Mouse (Mus musculus): ENCODE measurements around the gene Strbp. TPM values are rescaled to one million over a fixed set of nuclear protein-coding genes. Genes with fewer than 3 reads are reported as not detected.

Strbp gene
- total RNA-seq, 1 experiment: 37.3 TPM

GRCm38 (mm10) chr2:37530766-37531165 lies 172.9 kb downstream of the Strbp start:
- in situ Hi-C loops (cut with MboI; ENCODE audit: low sequenced_read_pairs in 2 of 2, unreplicated experiment in 2 of 2): no loop called here
- Histone ChIP-seq H3K4me1 (ENCODE audit: control insufficient read depth in 2 of 2, insufficient read depth in 2 of 2, low read length in 2 of 2, poor library complexity in 1 of 2) (no peaks in the 10 kb centered on the region), H3K4me3 (ENCODE audit: insufficient read depth in 1 of 2, low read depth in 1 of 2, low read length in 2 of 2, poor library complexity in 1 of 2, severe bottlenecking in 1 of 2) (no peak overlapping the region), H3K27ac (ENCODE audit: insufficient read depth, low read depth, low read length, poor library complexity, severe bottlenecking) (no peak overlapping the region), H3K9me3 (ENCODE audit: control insufficient read depth, insufficient read depth, low read depth, low read length) (no peaks in the 10 kb centered on the region), H3K36me3 (ENCODE audit: control insufficient read depth, insufficient read depth, low read length, poor library complexity, severe bottlenecking) (peaks cover 3% of the 10 kb centered on the region), H3K9ac (ENCODE audit: insufficient read depth, low read depth, low read length, poor library complexity, severe bottlenecking) (no peak overlapping the region)
- no peak for DNase-seq (ENCODE audit: low read depth, low spot score)
- no peak for TF ChIP-seq HCFC1 (IDR thresholded peaks at IDR 0.05; ENCODE audit: borderline replicate concordance, insufficient read depth, low read length)

GRCm38 (mm10) chr2:37529397-37529796 lies 174.3 kb downstream of the Strbp start:
- DNase-seq (ENCODE audit: low read depth, low spot score): no peak
- no peaks in the 10 kb centered on the region for H3K4me1 ChIP-seq (ENCODE audit: control insufficient read depth in 2 of 2, insufficient read depth in 2 of 2, low read length in 2 of 2, poor library complexity in 1 of 2)
- H3K27ac ChIP-seq (ENCODE audit: insufficient read depth, low read depth, low read length, poor library complexity, severe bottlenecking): no peak overlapping the region
- H3K9ac ChIP-seq (ENCODE audit: insufficient read depth, low read depth, low read length, poor library complexity, severe bottlenecking): no peak overlapping the region
- H3K36me3 ChIP-seq (ENCODE audit: control insufficient read depth, insufficient read depth, low read length, poor library complexity, severe bottlenecking): no peaks in the 10 kb centered on the region
- no peaks in the 10 kb centered on the region for H3K9me3 ChIP-seq (ENCODE audit: control insufficient read depth, insufficient read depth, low read depth, low read length)
- no peak overlapping the region for H3K4me3 ChIP-seq (ENCODE audit: insufficient read depth in 1 of 2, low read depth in 1 of 2, low read length in 2 of 2, poor library complexity in 1 of 2, severe bottlenecking in 1 of 2)
- no peak for TF ChIP-seq ZNF384 (IDR thresholded peaks at IDR 0.05; ENCODE audit: low read depth, low read length)
- no peak for TF ChIP-seq CHD2 (IDR thresholded peaks at IDR 0.05; ENCODE audit: low read depth, low read length)
- no peak for TF ChIP-seq MAFK (IDR thresholded peaks at IDR 0.05; ENCODE audit: insufficient read depth, low read depth, low read length)
- TF ChIP-seq HCFC1 (IDR thresholded peaks at IDR 0.05; ENCODE audit: borderline replicate concordance, insufficient read depth, low read length): no peak
- in situ Hi-C loops (cut with MboI; ENCODE audit: low sequenced_read_pairs in 2 of 2, unreplicated experiment in 2 of 2): no loop called here

DNA sequence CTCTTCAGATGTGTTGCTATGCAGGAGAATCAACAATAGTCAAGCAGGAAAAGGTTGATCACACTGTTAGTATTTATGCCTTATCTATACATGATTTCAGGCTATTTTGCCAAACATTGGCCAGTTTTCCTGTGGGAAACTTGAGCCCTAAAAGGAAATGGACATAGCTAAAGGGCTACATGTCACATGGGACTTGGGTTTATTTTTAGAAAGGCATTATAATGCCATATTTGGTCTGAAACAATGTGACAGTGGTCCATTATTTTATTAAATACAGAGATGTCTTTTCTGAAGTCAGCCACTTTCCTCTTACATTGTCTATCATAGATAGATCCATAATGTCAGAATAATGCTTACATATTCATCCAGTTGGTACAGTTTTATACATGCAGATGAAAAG lies 176.1 kb downstream of the Strbp start:
- Histone ChIP-seq H3K9ac (ENCODE audit: insufficient read depth, low read depth, low read length, poor library complexity, severe bottlenecking) (no peak overlapping the region), H3K4me3 (ENCODE audit: insufficient read depth in 1 of 2, low read depth in 1 of 2, low read length in 2 of 2, poor library complexity in 1 of 2, severe bottlenecking in 1 of 2) (no peak overlapping the region), H3K9me3 (ENCODE audit: control insufficient read depth, insufficient read depth, low read depth, low read length) (no peaks in the 10 kb centered on the region), H3K27ac (ENCODE audit: insufficient read depth, low read depth, low read length, poor library complexity, severe bottlenecking) (no peak overlapping the region), H3K36me3 (ENCODE audit: control insufficient read depth, insufficient read depth, low read length, poor library complexity, severe bottlenecking) (no peaks in the 10 kb centered on the region), H3K4me1 (ENCODE audit: control insufficient read depth in 2 of 2, insufficient read depth in 2 of 2, low read length in 2 of 2, poor library complexity in 1 of 2) (no peaks in the 10 kb centered on the region)
- in situ Hi-C loops (cut with MboI; ENCODE audit: low sequenced_read_pairs in 2 of 2, unreplicated experiment in 2 of 2): no loop called here
- DNase-seq (ENCODE audit: low read depth, low spot score): no peak
- no peak for TF ChIP-seq CHD2 (IDR thresholded peaks at IDR 0.05; ENCODE audit: low read depth, low read length)

- Histone ChIP-seq H3K27ac (ENCODE audit: insufficient read depth, low read depth, low read length, poor library complexity, severe bottlenecking) (no peak overlapping the region), H3K9me3 (ENCODE audit: control insufficient read depth, insufficient read depth, low read depth, low read length) (no peaks in the 10 kb centered on the region), H3K36me3 (ENCODE audit: control insufficient read depth, insufficient read depth, low read length, poor library complexity, severe bottlenecking) (peaks cover 10% of the 10 kb centered on the region), H3K9ac (ENCODE audit: insufficient read depth, low read depth, low read length, poor library complexity, severe bottlenecking) (no peak overlapping the region), H3K4me1 (ENCODE audit: control insufficient read depth in 2 of 2, insufficient read depth in 2 of 2, low read length in 2 of 2, poor library complexity in 1 of 2) (peaks cover 0 to 6% of the 10 kb centered on the region in 2 experiments), H3K4me3 (ENCODE audit: insufficient read depth in 1 of 2, low read depth in 1 of 2, low read length in 2 of 2, poor library complexity in 1 of 2, severe bottlenecking in 1 of 2) (no peak overlapping the region)
- TF ChIP-seq ZC3H11A (IDR thresholded peaks at IDR 0.05; ENCODE audit: borderline replicate concordance, low read depth, low read length) (no peak), CHD2 (IDR thresholded peaks at IDR 0.05; ENCODE audit: low read depth, low read length) (no peak), HCFC1 (IDR thresholded peaks at IDR 0.05; ENCODE audit: borderline replicate concordance, insufficient read depth, low read length) (no peak), ZNF384 (IDR thresholded peaks at IDR 0.05; ENCODE audit: low read depth, low read length) (no peak), MAFK (IDR thresholded peaks at IDR 0.05; ENCODE audit: insufficient read depth, low read depth, low read length) (no peak)
- in situ Hi-C loops (cut with MboI; ENCODE audit: low sequenced_read_pairs in 2 of 2, unreplicated experiment in 2 of 2): no loop called here
- no peak for DNase-seq (ENCODE audit: low read depth, low spot score)
Measured at GRCm38 (mm10) chr2:37519286-37519640, 184.4 kb downstream of the Strbp start.

DNA sequence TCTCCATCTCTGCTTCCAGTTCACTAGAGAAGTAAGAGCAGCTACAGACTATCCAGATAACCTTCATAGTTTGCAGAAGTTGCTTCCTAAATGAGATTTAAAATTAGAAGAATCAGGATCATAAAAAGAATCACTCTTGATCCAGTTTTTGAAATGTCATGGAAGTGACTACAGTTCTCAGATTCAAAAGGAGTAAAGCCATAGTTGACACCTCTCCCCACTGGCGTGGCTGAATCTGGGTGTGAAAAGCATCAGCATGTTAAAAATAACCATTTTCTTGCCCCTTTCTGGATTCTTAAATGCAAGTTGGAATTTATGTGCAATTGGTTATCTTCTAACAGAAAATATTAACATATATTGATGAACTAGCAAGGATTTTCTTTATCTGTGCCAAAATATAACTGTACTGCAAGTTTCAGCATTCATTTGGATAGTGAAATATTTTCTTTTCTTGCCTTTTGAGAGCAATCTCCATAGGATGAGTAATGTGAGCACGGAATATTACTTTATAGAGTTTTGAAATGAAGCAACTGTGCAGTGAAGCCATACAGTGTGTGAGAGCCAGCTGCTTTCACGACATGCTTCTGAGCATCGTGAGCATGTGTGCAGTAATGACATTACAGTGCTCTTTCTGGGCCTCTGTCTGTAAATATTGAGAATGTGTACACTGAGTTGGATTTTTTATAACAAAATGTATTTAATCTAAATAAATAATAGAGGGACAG lies 184.9 kb downstream of the Strbp start:
- TF ChIP-seq CHD2 (IDR thresholded peaks at IDR 0.05; ENCODE audit: low read depth, low read length) (no peak), MAFK (IDR thresholded peaks at IDR 0.05; ENCODE audit: insufficient read depth, low read depth, low read length) (no peak), HCFC1 (IDR thresholded peaks at IDR 0.05; ENCODE audit: borderline replicate concordance, insufficient read depth, low read length) (no peak), ZC3H11A (IDR thresholded peaks at IDR 0.05; ENCODE audit: borderline replicate concordance, low read depth, low read length) (no peak), ZNF384 (IDR thresholded peaks at IDR 0.05; ENCODE audit: low read depth, low read length) (no peak)
- H3K36me3 ChIP-seq (ENCODE audit: control insufficient read depth, insufficient read depth, low read length, poor library complexity, severe bottlenecking): peaks cover 10% of the 10 kb centered on the region
- peaks cover 0 to 6% of the 10 kb centered on the region in 2 experiments for H3K4me1 ChIP-seq (ENCODE audit: control insufficient read depth in 2 of 2, insufficient read depth in 2 of 2, low read length in 2 of 2, poor library complexity in 1 of 2)
- H3K9me3 ChIP-seq (ENCODE audit: control insufficient read depth, insufficient read depth, low read depth, low read length): no peaks in the 10 kb centered on the region
- no peak overlapping the region for H3K4me3 ChIP-seq (ENCODE audit: insufficient read depth in 1 of 2, low read depth in 1 of 2, low read length in 2 of 2, poor library complexity in 1 of 2, severe bottlenecking in 1 of 2)
- H3K27ac ChIP-seq (ENCODE audit: insufficient read depth, low read depth, low read length, poor library complexity, severe bottlenecking): no peak overlapping the region
- in situ Hi-C loops (cut with MboI; ENCODE audit: low sequenced_read_pairs in 2 of 2, unreplicated experiment in 2 of 2): no loop called here
- H3K9ac ChIP-seq (ENCODE audit: insufficient read depth, low read depth, low read length, poor library complexity, severe bottlenecking): no peak overlapping the region
- no peak for DNase-seq (ENCODE audit: low read depth, low spot score)

Measured in ES-E14 (cell line).